Mouse (Mus musculus): ENCODE data around the gene Sapcd2.

The Sapcd2 gene

GRCm38 (mm10) chr2:25422587-25423410 lies 50.7 kb downstream of the Sapcd2 start, which contains the start of gene Fut7:
Fut7 (plus strand) TSS chr2:25423267.
- no peak for DNase-seq (ENCODE audit: low read depth, low spot score)

GRCm38 (mm10) chr2:25423626-25424025 lies 51.5 kb downstream of the Sapcd2 start:
- no peak for DNase-seq (ENCODE audit: low read depth, low spot score)

- no peak for DNase-seq (ENCODE audit: low read depth, low spot score)
Observed at GRCm38 (mm10) chr2:25425481-25425880, 53.4 kb downstream of the Sapcd2 start.

- DNase-seq (ENCODE audit: low read depth, low spot score), result peak; percentile 87
Observed at GRCm38 (mm10) chr2:25426721-25427191, 54.6 kb downstream of the Sapcd2 start.

- no peak for DNase-seq (ENCODE audit: low read depth, low spot score)
Observed at GRCm38 (mm10) chr2:25427256-25427655, 55.1 kb downstream of the Sapcd2 start.

All from ES-CJ7 (cell line).